Mouse (Mus musculus) kidney, adult 2 months (tissue): ENCODE measurements around the gene Tbx18.

Experiments used
- CTCF ChIP-seq: fragments of 200-500 bp; conservative IDR thresholded peaks from 2 replicates; pipeline ENCODE4 v1.5.1; 2011; ENCODE audit warnings: low read depth, mild to moderate bottlenecking, control low read depth, low read length, moderate library complexity, mixed read lengths; ENCODE audit not compliant: insufficient read depth, insufficient read length
- POLR2A ChIP-seq: fragments of 200-500 bp; IDR thresholded peaks from one replicate; pipeline ENCODE4 v1.6.1; 2011; ENCODE audit warnings: low read depth, low read length, control low read depth

DNA sequence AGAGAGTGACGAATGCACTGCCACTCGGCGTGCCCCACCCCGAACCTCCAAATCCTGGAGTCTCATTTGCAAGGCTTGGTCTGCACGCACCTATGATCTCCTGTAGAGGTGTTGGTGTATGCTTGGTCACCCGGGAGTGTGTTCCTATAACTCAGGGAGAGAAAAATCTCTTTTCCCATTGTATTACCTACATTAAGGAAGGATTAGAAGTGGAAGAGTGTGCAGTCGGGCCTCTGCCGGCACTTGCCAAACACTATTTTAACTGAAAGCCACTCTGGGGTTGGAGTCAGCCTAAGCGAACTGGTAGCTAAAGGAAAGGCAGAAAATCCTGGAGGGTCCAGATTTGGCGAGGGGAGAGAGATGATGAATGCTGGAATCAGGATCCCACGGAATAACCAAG is 2.7 kb upstream of the Tbx18 start:
- TF ChIP-seq CTCF (no peak), POLR2A (no peak)
